Mouse (Mus musculus): Measurements from ENCODE around the gene Resp18. TPM values are rescaled to one million over a fixed set of nuclear protein-coding genes. Genes with fewer than 3 reads are reported as not detected.

The Resp18 gene
- total RNA-seq (2014; rRNA removed) = 302 and 332 TPM in 2 replicates
- polyA plus RNA-seq (2015; fragmentation: Nextera tagmentation; extraction: Ambion mirVana) = 409 and 416 TPM in 2 replicates

DNA sequence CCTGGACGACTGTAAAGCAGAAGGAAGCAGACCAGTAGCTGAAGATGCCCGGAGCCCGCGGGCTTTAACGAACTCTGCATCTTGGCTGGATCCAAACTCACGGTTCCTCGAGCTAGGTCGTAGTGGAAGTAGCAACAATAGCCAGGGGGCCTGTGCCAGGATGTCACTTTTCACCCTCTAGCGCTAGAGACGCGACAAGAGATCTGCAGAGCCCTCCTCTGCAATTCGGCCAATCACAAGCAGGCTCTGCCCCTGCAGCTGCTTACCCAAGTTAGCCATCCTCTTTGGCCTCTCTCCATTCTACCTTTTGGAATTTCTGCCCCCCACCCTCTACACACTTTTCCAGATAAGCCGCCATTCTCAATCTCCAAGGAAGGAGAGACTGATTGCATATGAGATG is at the start of gene Resp18:
Gene Resp18 (minus strand): TSS at position 188 of the 400 bp plus-strand sequence.
- ATAC-seq (ENCODE audit: low FRiP score) (peak; percentile 63; the same call in 1 of the 2 replicates), DNase-seq (ENCODE audit: low spot score) (peak; percentile 71)
- Histone ChIP-seq H3K27me3 (ENCODE audit: insufficient read depth, low read length) (0 out of 2 replicates have a peak, but pooled peaks cover 3% of the 10 kb centered on the region), H3K4me2 (ENCODE audit: low read depth, low read length, poor library complexity, severe bottlenecking) (peak within 1 kb of the TSS; percentile 55), H3K4me3 (ENCODE audit: low read depth, low read length) (peak within 1 kb of the TSS; percentile 39), H3K36me3 (ENCODE audit: insufficient read depth, low read length) (no peaks in the 10 kb centered on the region), H3K27ac (ENCODE audit: low read depth, low read length) (peak within 1 kb of the TSS; percentile 52), H3K9ac (replicated peaks; ENCODE audit: low read length, poor library complexity, severe bottlenecking) (peak within 1 kb of the TSS; percentile 54), H3K4me1 (ENCODE audit: insufficient read depth, low read length) (no peaks in the 10 kb centered on the region), H3K9me3 (ENCODE audit: low read length) (no peaks in the 10 kb centered on the region)
- no peak; the same call in 1 of the 2 replicates for TF ChIP-seq CTCF (IDR thresholded peaks at IDR 0.05)
- 4% methylated on average over 13 of the region's 13 CpGs for WGBS

DNA sequence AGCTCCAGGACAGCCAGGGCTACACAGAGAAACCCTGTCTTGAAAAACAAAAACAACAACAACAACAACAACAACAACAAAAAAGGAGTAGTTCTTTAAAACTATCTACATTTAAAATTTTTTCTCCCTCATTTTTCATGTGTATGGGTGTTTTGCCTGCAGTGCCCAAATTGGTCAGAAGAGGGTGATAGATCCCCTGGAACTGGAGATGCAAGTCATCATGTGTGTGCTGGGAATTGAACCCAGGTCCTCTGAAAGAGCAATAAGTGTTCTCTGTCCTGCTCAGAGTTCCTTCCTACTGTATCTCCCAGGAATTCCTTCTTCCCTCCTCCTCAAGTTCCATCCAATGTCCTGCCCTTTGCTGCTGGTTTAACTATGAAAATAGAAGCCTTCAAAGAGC is 49.2 kb upstream of the Resp18 start:
- no peak overlapping the region for H3K4me3 ChIP-seq (ENCODE audit: low read depth, low read length)
- H3K27ac ChIP-seq (ENCODE audit: low read depth, low read length) = no peak overlapping the region
- H3K27me3 ChIP-seq (ENCODE audit: insufficient read depth, low read length) = no peaks in the 10 kb centered on the region
- ATAC-seq (ENCODE audit: low FRiP score) = no peak
- H3K4me1 ChIP-seq (ENCODE audit: insufficient read depth, low read length) = no peaks in the 10 kb centered on the region
- no peaks in the 10 kb centered on the region for H3K9me3 ChIP-seq (ENCODE audit: low read length)
- no peak for DNase-seq (ENCODE audit: low spot score)
- no peaks in the 10 kb centered on the region for H3K36me3 ChIP-seq (ENCODE audit: insufficient read depth, low read length)
- TF ChIP-seq CTCF (IDR thresholded peaks at IDR 0.05) = no peak; the same call in 1 of the 2 replicates
- H3K4me2 ChIP-seq (ENCODE audit: low read depth, low read length, poor library complexity, severe bottlenecking) = no peak overlapping the region
- H3K9ac ChIP-seq (replicated peaks; ENCODE audit: low read length, poor library complexity, severe bottlenecking) = no peak overlapping the region

DNA sequence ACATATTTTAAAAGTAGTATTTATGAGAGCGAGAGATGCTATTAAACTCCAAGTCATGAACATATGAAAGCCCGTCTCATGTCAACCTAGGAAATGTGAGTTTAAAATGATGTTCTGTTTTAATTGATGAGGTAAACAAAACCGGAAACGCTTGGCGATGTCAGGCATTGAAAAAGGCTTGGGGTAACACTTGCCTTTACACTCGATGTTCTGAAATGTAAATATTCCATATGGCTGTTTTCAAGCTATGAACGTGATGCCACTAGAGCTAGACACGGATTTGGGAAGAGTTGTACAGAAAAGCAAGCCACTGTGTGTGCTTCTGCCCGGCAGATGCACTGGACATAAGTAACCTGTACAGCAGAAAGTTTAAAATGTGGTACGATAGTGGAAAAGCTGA is 41.0 kb upstream of the Resp18 start:
- H3K9ac ChIP-seq (replicated peaks; ENCODE audit: low read length, poor library complexity, severe bottlenecking) = no peak overlapping the region
- ATAC-seq (ENCODE audit: low FRiP score) (no peak), DNase-seq (ENCODE audit: low spot score) (no peak)
- H3K4me2 ChIP-seq (ENCODE audit: low read depth, low read length, poor library complexity, severe bottlenecking) = no peak overlapping the region
- no peak overlapping the region for H3K4me3 ChIP-seq (ENCODE audit: low read depth, low read length)
- WGBS = 93% methylated on average over 10 of the region's 10 CpGs
- H3K4me1 ChIP-seq (ENCODE audit: insufficient read depth, low read length) = peaks cover 5% of the 10 kb centered on the region; the same call in 1 of the 2 replicates
- no peak overlapping the region for H3K27ac ChIP-seq (ENCODE audit: low read depth, low read length)
- no peaks in the 10 kb centered on the region for H3K27me3 ChIP-seq (ENCODE audit: insufficient read depth, low read length)
- H3K9me3 ChIP-seq (ENCODE audit: low read length) = no peaks in the 10 kb centered on the region
- no peak for TF ChIP-seq CTCF (IDR thresholded peaks at IDR 0.05)
- H3K36me3 ChIP-seq (ENCODE audit: insufficient read depth, low read length) = peaks cover 3% of the 10 kb centered on the region

- Histone ChIP-seq H3K9me3 (ENCODE audit: low read length) (no peaks in the 10 kb centered on the region), H3K4me3 (ENCODE audit: low read depth, low read length) (no peak overlapping the region), H3K36me3 (ENCODE audit: insufficient read depth, low read length) (peaks cover 7% of the 10 kb centered on the region), H3K9ac (replicated peaks; ENCODE audit: low read length, poor library complexity, severe bottlenecking) (no peak overlapping the region), H3K27me3 (ENCODE audit: insufficient read depth, low read length) (no peaks in the 10 kb centered on the region), H3K4me1 (ENCODE audit: insufficient read depth, low read length) (peaks cover 5% of the 10 kb centered on the region; the same call in 1 of the 2 replicates), H3K4me2 (ENCODE audit: low read depth, low read length, poor library complexity, severe bottlenecking) (no peak overlapping the region), H3K27ac (ENCODE audit: low read depth, low read length) (no peak overlapping the region)
- WGBS = 91% methylated on average over 4 of the region's 4 CpGs
- ATAC-seq (ENCODE audit: low FRiP score) (no peak), DNase-seq (ENCODE audit: low spot score) (no peak)
- no peak for TF ChIP-seq CTCF (IDR thresholded peaks at IDR 0.05)
Observed at GRCm38 (mm10) chr1:75318736-75319135, 40.5 kb upstream of the Resp18 start.

DNA sequence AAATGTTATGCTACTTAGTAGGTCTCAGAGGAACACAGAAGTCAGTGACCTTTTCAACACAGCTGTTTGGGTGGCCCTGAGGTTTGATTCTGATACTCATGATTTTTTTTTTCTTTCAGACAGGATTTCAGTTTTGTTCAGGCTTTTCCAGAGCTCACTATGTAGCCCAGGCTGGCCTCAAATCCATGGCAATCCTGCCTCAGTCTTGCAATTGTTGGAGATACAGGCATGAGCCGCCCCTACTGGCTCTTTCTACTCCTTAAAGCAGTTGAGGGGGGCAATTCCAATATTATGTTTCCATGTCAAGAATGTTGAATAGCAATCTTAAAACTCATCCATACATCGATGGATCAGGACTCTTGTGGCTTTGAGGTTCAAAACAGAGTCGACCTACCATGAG is 40.1 kb upstream of the Resp18 start:
- Histone ChIP-seq H3K4me1 (ENCODE audit: insufficient read depth, low read length) (peaks cover 5% of the 10 kb centered on the region; the same call in 1 of the 2 replicates), H3K4me3 (ENCODE audit: low read depth, low read length) (peak overlapping the region; percentile 70; the same call in 1 of the 2 replicates), H3K36me3 (ENCODE audit: insufficient read depth, low read length) (peaks cover 12% of the 10 kb centered on the region), H3K27ac (ENCODE audit: low read depth, low read length) (peak overlapping the region; percentile 55), H3K27me3 (ENCODE audit: insufficient read depth, low read length) (no peaks in the 10 kb centered on the region), H3K4me2 (ENCODE audit: low read depth, low read length, poor library complexity, severe bottlenecking) (peak overlapping the region; percentile 21; the same call in 1 of the 2 replicates), H3K9ac (replicated peaks; ENCODE audit: low read length, poor library complexity, severe bottlenecking) (peak overlapping the region; percentile 19; the same call in 1 of the 2 replicates), H3K9me3 (ENCODE audit: low read length) (no peaks in the 10 kb centered on the region)
- DNase-seq (ENCODE audit: low spot score) (no peak), ATAC-seq (ENCODE audit: low FRiP score) (no peak)
- no peak for TF ChIP-seq CTCF (IDR thresholded peaks at IDR 0.05)
- 72% methylated on average over 3 of the region's 3 CpGs for WGBS

GRCm38 (mm10) chr1:75317241-75318201 is 39.3 kb upstream of the Resp18 start, which contains the start of gene Dnpep:
Gene Dnpep, minus strand, starts transcription at chr1:75317990.
- Histone ChIP-seq H3K9ac (replicated peaks; ENCODE audit: low read length, poor library complexity, severe bottlenecking) (peak within 1 kb of the TSS; percentile 70), H3K4me2 (ENCODE audit: low read depth, low read length, poor library complexity, severe bottlenecking) (peak within 1 kb of the TSS; percentile 87), H3K4me1 (ENCODE audit: insufficient read depth, low read length) (peaks cover 5% of the 10 kb centered on the region; the same call in 1 of the 2 replicates), H3K27me3 (ENCODE audit: insufficient read depth, low read length) (no peaks in the 10 kb centered on the region), H3K27ac (ENCODE audit: low read depth, low read length) (peak within 1 kb of the TSS; percentile 85), H3K4me3 (ENCODE audit: low read depth, low read length) (peak within 1 kb of the TSS; percentile 70), H3K36me3 (ENCODE audit: insufficient read depth, low read length) (peaks cover 18% of the 10 kb centered on the region), H3K9me3 (ENCODE audit: low read length) (no peaks in the 10 kb centered on the region)
- under 1% methylated on average over 89 of the region's 92 CpGs for WGBS
- DNase-seq (ENCODE audit: low spot score) (peak; percentile 100), ATAC-seq (ENCODE audit: low FRiP score) (peak; percentile 98)
- TF ChIP-seq CTCF (IDR thresholded peaks at IDR 0.05) = peak; percentile 84
